Mouse (Mus musculus) intestine, embryonic 15.5 days (tissue): ENCODE measurements at regions not wholly inside any gene's neighbourhood (a gene's known extent, or its start where the extent isn't known, plus 50 kb on each side); places are given as distances from the start of the nearest gene placed in this dataset.

ENCODE experiments used
- ATAC-seq: fragments of 200-750 bp; cut with Nextera tagmentation; 2 replicates; pipeline ENCODE4 v1.8.0; 2017; ENCODE audit warnings: moderate TSS enrichment, moderate library complexity
- H3K27ac ChIP-seq: fragments of 300-500 bp; sonication (generic); 2 replicates; pipeline ENCODE4 v1.5.1; 2015; ENCODE audit warnings: mild to moderate bottlenecking, inconsistent platforms
- H3K27me3 ChIP-seq: fragments of 300-500 bp; sonication (generic); replicated peaks from 2 replicates; pipeline ENCODE4 v1.6.1; 2015; ENCODE audit warnings: inconsistent platforms
- H3K36me3 ChIP-seq: fragments of 300-500 bp; sonication (generic); 2 replicates; pipeline ENCODE4 v1.6.1; 2015; ENCODE audit warnings: inconsistent platforms
- H3K4me1 ChIP-seq: fragments of 300-500 bp; sonication (generic); replicated peaks from 2 replicates; pipeline ENCODE4 v1.6.1; 2015; ENCODE audit warnings: inconsistent platforms
- H3K4me2 ChIP-seq: fragments of 300-500 bp; sonication (generic); replicated peaks from 2 replicates; pipeline ENCODE4 v1.6.1; 2015; ENCODE audit warnings: mild to moderate bottlenecking, inconsistent platforms
- H3K4me3 ChIP-seq: fragments of 300-500 bp; sonication (generic); replicated peaks from 2 replicates; pipeline ENCODE4 v1.5.1; 2015; ENCODE audit warnings: inconsistent platforms
- H3K9ac ChIP-seq: fragments of 300-500 bp; sonication (generic); 2 replicates; pipeline ENCODE4 v1.6.1; 2015; ENCODE audit warnings: inconsistent platforms
- H3K9me3 ChIP-seq: fragments of 300-500 bp; sonication (generic); 2 replicates; pipeline ENCODE4 v1.6.1; 2016; ENCODE audit warnings: inconsistent platforms
- WGBS: fragments of 180-500 bp; shearing (Covaris S2); methylation state at CpG from one replicate; pipeline ENCODE4 v1.1.7; 2015; 5-methylcytosine and 5-hydroxymethylcytosine counted together

DNA sequence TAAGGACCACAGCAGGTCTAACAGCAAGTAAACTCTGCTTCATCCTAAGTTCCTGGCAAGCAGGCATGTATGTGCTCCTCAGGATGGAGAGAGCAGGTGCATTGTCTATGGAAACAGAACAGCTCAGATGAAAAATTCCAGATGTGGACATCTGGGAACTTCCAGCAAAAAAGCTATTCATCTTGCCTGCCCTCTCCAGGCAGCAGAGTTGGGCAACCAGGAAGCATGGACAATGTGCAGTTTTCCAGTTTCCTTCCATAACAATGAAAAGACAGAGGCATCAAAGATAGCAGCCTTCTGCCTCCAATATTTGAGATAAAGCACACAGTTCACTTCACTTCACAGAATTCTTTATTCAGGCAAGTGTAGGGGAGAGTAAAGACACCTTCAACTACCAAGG, 236.7 kb downstream of the Fam49a start:
- H3K36me3 ChIP-seq = no peaks in the 10 kb centered on the region
- no peak overlapping the region for H3K27ac ChIP-seq
- no peak overlapping the region for H3K4me3 ChIP-seq
- H3K27me3 ChIP-seq = no peaks in the 10 kb centered on the region
- H3K9me3 ChIP-seq = no peaks in the 10 kb centered on the region
- no peak for ATAC-seq
- H3K4me2 ChIP-seq = no peak overlapping the region
- no peak overlapping the region for H3K9ac ChIP-seq
- no peaks in the 10 kb centered on the region for H3K4me1 ChIP-seq

DNA sequence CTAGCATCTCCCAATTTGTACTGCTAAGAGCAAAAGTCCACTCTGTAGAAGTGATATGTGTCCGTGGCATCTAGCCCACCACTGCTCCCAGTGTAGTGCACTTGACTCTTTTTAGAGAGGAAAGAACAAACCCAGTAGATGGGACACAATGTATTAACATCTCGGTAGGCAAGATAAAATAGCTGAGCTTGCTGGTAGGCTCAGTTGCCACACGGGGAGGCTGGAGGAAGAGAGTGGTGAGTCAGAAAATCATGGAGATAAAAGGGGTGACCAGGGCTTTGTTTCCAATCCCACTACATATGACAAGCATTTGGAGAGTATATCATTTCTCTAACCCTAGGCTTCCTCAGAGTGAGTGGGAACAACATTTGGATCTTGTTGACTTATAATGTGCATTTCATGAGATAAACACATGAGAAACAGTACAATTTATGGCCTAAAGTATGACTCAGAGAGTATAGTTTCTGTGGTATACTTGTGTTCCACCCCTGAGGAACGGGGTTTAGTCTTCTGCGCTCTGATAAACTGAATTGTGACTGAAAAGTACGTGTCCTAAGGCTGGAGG, 235.4 kb downstream of the Fam49a start:
- Histone ChIP-seq H3K4me2 (no peak overlapping the region), H3K27me3 (no peaks in the 10 kb centered on the region), H3K27ac (no peak overlapping the region), H3K4me1 (no peaks in the 10 kb centered on the region), H3K9ac (no peak overlapping the region), H3K9me3 (no peaks in the 10 kb centered on the region), H3K36me3 (no peaks in the 10 kb centered on the region), H3K4me3 (no peak overlapping the region)
- 75% methylated on average over 6 of the region's 6 CpGs for WGBS
- ATAC-seq = no peak

DNA sequence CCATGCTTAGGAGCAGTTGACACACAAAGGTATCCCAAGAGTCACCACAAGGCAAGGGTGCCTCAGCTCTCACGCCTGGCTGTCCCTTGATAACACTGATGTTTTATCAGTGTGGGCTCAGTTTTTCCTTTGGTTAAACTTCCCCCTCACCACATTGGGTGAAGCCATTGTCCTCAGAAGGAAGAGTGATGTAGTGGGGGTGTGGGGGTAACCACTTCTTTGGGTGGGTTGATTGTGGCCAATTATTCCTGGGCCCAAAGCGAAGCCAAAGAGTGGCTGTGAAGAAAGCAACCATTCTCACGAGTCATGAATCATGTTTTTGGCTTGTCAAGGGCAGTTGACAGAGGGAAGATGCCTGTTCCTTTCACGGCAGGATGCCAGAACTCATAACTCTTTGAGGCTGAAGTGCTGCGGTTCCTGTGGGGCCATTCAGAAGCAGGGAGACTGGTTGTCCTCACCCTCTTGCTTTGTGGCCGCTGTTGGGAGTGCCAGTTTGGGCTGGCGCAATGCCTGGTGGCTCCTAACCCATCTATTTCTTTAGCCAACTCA, 234.7 kb downstream of the Fam49a start:
- Histone ChIP-seq H3K27ac (no peak overlapping the region), H3K4me3 (no peak overlapping the region), H3K9ac (no peak overlapping the region), H3K27me3 (no peaks in the 10 kb centered on the region), H3K36me3 (no peaks in the 10 kb centered on the region), H3K9me3 (no peaks in the 10 kb centered on the region), H3K4me2 (no peak overlapping the region), H3K4me1 (no peaks in the 10 kb centered on the region)
- 75% methylated on average over 7 of the region's 7 CpGs for WGBS
- ATAC-seq = no peak

DNA sequence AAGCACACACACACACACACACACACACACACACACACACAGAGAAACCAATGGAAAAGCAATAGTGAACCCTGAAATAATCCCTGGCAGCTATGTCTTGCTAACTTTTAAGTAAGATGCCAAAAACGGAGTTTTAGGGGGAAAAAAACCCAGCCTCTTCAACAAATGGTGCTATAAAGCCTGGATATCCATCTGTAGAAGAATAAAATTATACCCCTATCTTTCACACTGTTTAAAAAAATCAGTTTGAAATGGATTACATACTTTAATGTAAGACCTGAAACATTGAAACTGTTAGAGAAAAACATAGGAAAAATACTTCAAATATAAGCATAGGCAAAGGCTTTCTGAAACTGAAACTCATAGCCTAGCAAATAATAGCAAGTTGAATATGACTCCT, 228.2 kb downstream of the Fam49a start:
- Histone ChIP-seq H3K36me3 (no peaks in the 10 kb centered on the region), H3K4me3 (no peak overlapping the region), H3K27ac (no peak overlapping the region), H3K4me2 (no peak overlapping the region), H3K27me3 (no peaks in the 10 kb centered on the region), H3K4me1 (no peaks in the 10 kb centered on the region), H3K9me3 (no peaks in the 10 kb centered on the region), H3K9ac (no peak overlapping the region)
- WGBS = 69% methylated on average over 1 of the region's 1 CpGs
- no peak for ATAC-seq

DNA sequence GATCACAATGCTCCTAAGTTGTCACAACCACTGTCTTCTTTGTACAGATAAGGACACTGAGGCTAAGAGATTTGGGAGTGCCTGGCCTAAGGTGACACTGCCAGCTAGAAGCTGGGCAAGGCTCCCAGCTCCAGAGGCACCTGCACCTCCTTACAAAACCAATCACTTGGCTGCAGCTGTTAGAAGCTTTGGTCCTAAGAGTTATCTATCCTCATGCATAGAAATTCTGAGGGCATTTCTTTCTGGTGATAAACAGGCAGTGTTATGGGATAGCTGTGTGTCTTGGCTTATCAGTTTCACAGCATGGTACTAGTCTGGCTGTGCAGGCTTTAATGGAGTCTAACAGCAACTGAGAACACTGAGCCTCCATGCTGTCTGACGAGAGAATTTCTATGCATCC, 226.2 kb downstream of the Fam49a start:
- no peak overlapping the region for H3K4me3 ChIP-seq
- no peaks in the 10 kb centered on the region for H3K4me1 ChIP-seq
- ATAC-seq = peak; percentile 43; the same call in 1 of the 2 replicates
- WGBS = 86% methylated on average over 1 of the region's 1 CpGs
- H3K9ac ChIP-seq = no peak overlapping the region
- H3K9me3 ChIP-seq = no peaks in the 10 kb centered on the region
- no peaks in the 10 kb centered on the region for H3K27me3 ChIP-seq
- no peak overlapping the region for H3K27ac ChIP-seq
- no peaks in the 10 kb centered on the region for H3K36me3 ChIP-seq
- H3K4me2 ChIP-seq = no peak overlapping the region

DNA sequence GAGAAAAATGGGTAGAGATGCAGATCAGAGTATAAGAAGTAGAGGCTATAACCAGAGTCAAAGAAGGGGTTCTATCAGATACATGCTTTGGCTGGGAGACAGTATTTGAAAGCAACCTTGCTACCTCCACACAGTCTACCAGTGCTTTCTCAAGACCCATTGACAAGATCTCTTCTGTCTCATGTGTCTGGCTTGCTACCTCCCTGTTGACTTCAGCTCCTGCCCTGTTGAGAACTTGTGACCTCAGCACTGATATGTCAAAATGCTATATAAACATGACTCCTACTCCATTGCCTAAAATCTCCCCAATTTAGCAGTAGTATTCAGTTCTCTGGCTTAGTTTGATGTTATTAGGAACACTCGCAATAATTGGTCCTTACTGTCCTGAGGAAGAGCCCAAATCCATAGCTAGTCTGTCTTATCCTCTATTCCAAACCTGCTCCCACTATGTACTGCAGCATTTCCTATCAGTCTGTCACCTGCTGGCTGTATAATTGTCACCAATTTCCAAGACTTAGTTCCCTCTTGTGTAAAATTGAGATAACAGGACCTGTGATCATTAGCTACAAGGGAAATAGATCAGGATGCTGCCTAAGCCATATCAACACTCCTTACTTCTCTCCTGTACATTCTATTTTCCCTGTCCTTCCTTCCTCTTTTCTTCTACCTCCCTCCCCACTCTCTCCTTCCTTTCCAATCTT, 224.9 kb downstream of the Fam49a start:
- no peaks in the 10 kb centered on the region for H3K9me3 ChIP-seq
- no peak for ATAC-seq
- no peak overlapping the region for H3K27ac ChIP-seq
- no peaks in the 10 kb centered on the region for H3K36me3 ChIP-seq
- no peak overlapping the region for H3K4me2 ChIP-seq
- H3K4me3 ChIP-seq = no peak overlapping the region
- H3K9ac ChIP-seq = no peak overlapping the region
- 94% methylated on average over 1 of the region's 1 CpGs for WGBS
- H3K4me1 ChIP-seq = no peaks in the 10 kb centered on the region
- no peaks in the 10 kb centered on the region for H3K27me3 ChIP-seq

DNA sequence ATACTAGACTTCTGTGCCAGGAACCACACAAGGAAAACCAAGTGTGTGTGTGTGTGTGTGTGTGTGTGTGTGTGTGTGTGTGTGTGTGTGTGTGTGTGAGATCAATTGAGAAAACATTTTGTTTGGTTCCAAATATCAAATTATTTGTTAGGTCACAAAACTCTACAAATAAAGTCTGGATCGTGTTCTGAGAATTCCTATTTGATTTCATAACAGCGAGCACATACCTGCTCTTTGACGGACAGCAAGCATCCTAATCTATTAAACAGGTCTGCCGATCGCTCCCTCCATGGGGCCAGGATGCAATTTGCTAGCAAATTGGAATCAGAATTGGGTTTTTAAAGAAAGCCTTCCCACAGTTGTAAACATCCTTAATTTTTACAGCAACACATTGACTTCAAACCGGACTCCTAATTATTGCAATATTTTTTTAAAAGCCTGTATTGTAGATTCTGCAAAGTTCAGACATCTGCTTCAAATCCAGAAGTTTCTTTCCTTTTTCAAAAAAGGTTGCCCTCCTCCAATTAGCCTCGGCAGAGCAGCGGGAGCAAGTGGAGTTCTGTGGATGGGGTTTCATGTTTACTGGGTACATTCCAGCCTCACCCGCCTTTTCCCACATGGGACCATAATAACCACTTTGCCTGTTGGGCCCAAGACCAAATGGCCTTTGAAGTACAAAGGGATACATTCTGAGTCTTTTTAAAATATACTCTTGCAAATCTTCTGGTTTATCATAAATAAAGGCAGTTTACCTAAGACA, 223.2 kb downstream of the Fam49a start:
- Histone ChIP-seq H3K4me2 (no peak overlapping the region), H3K9ac (no peak overlapping the region), H3K36me3 (no peaks in the 10 kb centered on the region), H3K9me3 (no peaks in the 10 kb centered on the region), H3K4me1 (no peaks in the 10 kb centered on the region), H3K4me3 (no peak overlapping the region), H3K27ac (no peak overlapping the region), H3K27me3 (no peaks in the 10 kb centered on the region)
- no peak for ATAC-seq
- WGBS = 76% methylated on average over 9 of the region's 9 CpGs

DNA sequence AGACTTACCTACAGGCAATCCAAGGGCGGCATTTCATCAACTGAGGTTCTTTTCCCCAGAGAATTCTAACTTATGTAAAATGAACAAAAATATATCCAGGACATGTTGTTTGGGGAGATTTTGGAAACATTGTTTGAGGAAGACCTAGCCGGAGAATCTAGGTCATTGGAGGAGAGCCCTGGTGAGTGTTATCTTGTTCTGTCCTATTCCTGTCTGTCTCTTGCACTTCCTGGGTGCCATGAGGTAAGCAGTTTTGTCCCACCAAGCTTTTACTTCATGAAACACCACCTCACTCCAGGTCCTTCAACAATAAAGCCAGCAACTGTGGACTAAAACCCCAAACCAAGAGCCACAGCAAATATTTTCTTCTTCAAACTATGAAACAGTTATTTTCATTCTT, 218.5 kb downstream of the Fam49a start:
- Histone ChIP-seq H3K36me3 (no peaks in the 10 kb centered on the region), H3K27me3 (no peaks in the 10 kb centered on the region), H3K4me1 (no peaks in the 10 kb centered on the region), H3K9ac (no peak overlapping the region), H3K27ac (no peak overlapping the region), H3K4me2 (no peak overlapping the region), H3K9me3 (no peaks in the 10 kb centered on the region), H3K4me3 (no peak overlapping the region)
- WGBS = 92% methylated on average over 2 of the region's 2 CpGs
- no peak for ATAC-seq

DNA sequence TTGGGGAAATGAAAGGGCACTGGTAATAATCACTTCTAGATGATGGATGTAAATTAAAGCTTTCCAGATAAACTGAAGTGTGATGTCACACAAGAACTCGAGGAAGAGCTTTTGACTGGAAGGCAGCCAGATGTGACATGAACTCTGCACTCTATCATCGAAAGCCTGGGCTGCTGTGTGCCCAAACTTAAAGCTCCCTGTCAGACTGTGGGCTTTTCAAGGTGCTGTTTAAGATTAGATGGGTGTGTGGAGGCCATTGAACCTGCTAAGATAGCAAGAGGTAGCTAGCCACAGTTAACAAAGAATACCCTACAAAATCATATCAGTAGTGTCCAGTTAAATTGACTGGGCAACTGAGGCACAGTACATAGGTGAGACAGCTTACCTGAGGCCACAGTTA, 190.1 kb downstream of the Fam49a start:
- ATAC-seq = no peak
- no peaks in the 10 kb centered on the region for H3K27me3 ChIP-seq
- 25% methylated on average over 2 of the region's 2 CpGs for WGBS

DNA sequence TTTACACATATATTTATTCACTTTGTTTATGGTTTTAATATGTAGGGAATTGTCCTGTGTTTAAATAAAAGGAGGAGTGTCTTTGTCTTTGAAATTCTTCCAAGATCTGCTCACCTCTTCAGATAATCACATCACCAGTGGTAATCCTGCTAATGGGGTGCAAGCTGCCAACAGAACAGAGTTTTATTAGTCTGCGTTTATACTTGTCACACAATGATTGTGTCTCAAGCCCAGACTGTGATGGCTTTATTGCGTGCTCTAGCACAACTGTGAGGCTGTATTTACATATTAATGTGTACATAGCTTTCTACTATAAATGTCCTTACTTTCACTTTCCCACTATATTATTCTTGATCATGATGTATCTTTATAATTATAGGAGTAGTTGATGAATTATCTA, 184.8 kb downstream of the Fam49a start:
- H3K36me3 ChIP-seq = no peaks in the 10 kb centered on the region
- WGBS = 52% methylated on average over 2 of the region's 2 CpGs
- no peak overlapping the region for H3K4me3 ChIP-seq
- no peak overlapping the region for H3K9ac ChIP-seq
- no peaks in the 10 kb centered on the region for H3K4me1 ChIP-seq
- no peak overlapping the region for H3K4me2 ChIP-seq
- no peaks in the 10 kb centered on the region for H3K9me3 ChIP-seq
- no peaks in the 10 kb centered on the region for H3K27me3 ChIP-seq
- no peak for ATAC-seq
- H3K27ac ChIP-seq = no peak overlapping the region

More for the DNA sequence above, 190.1 kb downstream of the Fam49a start:
- Histone ChIP-seq H3K4me2 (no peak overlapping the region), H3K9ac (no peak overlapping the region), H3K27ac (no peak overlapping the region), H3K4me1 (no peaks in the 10 kb centered on the region), H3K4me3 (no peak overlapping the region), H3K9me3 (no peaks in the 10 kb centered on the region), H3K36me3 (no peaks in the 10 kb centered on the region)

DNA sequence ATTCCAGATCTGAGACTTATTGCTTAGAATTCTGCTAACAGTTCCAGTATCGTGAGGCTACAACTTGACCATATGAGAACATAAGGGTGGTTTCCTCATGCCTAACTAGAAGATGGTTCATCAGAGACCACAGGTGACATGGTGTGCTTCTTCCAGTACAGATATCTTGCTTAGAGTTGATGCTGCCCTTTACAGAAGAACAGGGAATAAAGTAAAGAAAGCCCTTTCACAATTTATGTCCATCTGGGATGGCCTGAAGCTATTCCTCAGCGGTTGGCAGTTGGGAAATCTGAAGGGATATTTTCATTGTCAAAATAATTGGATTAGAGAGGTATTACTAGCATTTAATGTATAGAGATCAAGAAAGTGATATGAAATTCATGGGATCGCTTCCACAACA, 184.3 kb downstream of the Fam49a start:
- H3K4me1 ChIP-seq = no peaks in the 10 kb centered on the region
- no peak overlapping the region for H3K27ac ChIP-seq
- H3K27me3 ChIP-seq = no peaks in the 10 kb centered on the region
- no peak overlapping the region for H3K4me3 ChIP-seq
- H3K9ac ChIP-seq = no peak overlapping the region
- no peak overlapping the region for H3K4me2 ChIP-seq
- no peaks in the 10 kb centered on the region for H3K9me3 ChIP-seq
- 88% methylated on average over 3 of the region's 3 CpGs for WGBS
- no peaks in the 10 kb centered on the region for H3K36me3 ChIP-seq
- no peak for ATAC-seq

DNA sequence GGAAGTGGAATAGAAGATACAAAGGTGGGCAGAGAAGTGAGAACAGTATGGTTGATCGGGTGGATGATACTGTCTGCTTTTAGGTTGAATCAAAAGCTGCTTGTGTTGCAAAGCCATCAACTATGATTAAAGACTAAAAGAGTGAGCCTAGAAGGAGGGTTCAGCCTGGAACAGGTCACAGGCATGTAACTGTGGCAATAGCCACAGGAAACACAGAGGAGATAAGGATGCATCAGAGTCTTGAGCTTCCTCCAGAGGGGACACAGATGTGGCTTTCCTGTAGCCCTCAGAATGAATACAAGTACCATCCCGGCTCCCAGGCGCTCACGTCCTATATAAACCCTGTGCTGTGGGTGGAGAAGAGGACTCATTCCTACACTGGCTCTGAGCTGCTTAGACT, 180.9 kb downstream of the Fam49a start:
- Histone ChIP-seq H3K4me2 (no peak overlapping the region), H3K27me3 (no peaks in the 10 kb centered on the region), H3K9ac (no peak overlapping the region), H3K9me3 (no peaks in the 10 kb centered on the region), H3K36me3 (no peaks in the 10 kb centered on the region), H3K27ac (no peak overlapping the region), H3K4me1 (no peaks in the 10 kb centered on the region), H3K4me3 (no peak overlapping the region)
- 85% methylated on average over 4 of the region's 4 CpGs for WGBS
- no peak for ATAC-seq
